Mouse (Mus musculus): ENCODE data around the gene Dock9.
"Not testable (repeated sequence)": the region's sequence is repeated elsewhere in the genome, so short reads cannot be mapped to it uniquely, and the experiment has no call there.

Dock9 gene

GRCm38 (mm10) chr14:121660167-121660894, 137.3 kb downstream of the Dock9 start:
- DNase-seq (ENCODE audit: low spot score in 2 of 2), result no peak

DNA sequence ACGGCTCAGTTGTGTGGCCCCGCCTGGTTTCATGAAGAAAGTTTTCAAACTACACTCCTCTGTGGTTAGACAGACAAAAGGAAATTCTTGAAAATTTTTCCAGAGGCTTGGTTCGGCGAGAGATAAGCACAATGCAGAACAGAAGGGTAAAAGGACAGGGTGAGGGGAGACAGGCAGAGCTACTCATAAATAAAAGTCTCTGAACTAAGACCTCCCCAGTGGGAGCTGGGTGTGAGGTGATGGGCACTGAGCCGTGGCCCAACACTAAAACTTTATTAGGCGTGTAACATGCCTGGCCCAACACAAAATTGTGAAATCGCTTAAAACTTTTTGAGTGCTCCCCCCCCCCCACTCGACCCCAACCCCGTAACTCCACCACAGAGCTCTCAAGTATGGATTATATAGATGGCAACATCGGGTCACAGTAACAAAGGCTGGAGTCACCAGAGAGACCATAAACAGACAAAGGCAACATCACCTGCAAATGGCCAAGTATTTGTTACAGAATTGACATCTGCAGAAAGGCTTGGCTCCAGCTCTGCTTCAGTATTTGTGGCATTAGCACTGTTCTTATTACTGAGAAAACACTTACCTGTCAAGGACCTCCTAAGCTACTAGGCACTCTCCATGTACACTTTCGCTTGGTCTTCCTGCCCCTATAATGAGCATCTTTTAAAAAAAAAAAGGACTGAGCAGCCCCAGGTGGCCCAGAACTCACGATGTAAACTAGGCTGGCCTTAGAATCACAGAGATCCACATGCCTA, 138.4 kb downstream of the Dock9 start:
- no peak for DNase-seq (ENCODE audit: low spot score in 2 of 2)

DNA sequence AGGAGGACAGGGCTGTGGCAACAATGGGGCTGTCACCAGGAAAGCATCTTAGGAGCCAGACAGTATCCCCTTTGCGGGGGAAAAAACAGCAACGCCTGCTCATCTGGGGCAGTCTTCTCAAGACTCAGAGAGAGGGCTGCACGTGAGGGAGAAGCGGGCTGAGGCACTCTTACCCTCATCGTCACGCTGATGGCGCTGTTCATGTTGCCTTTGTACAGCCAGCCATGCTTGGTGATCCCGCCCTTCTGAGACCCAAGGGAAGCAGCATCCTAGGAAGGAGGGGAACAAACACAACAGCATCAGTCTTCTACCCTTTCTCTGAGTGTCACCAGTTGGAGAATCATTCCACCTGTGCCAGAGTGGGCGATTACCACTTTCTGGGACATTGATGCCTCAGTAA, 139.1 kb downstream of the Dock9 start:
- no peak for DNase-seq (ENCODE audit: low spot score in 2 of 2)

- DNase-seq (ENCODE audit: low spot score in 2 of 2), result no peak
These were observed 140.0 kb downstream of the Dock9 start for GRCm38 (mm10) chr14:121657633-121658032.

GRCm38 (mm10) chr14:121656912-121657311, 140.7 kb downstream of the Dock9 start:
- no peak for DNase-seq (ENCODE audit: low spot score in 2 of 2)

- no peak for DNase-seq (ENCODE audit: low spot score in 2 of 2)
These were observed 142.7 kb downstream of the Dock9 start for GRCm38 (mm10) chr14:121654977-121655376.

DNA sequence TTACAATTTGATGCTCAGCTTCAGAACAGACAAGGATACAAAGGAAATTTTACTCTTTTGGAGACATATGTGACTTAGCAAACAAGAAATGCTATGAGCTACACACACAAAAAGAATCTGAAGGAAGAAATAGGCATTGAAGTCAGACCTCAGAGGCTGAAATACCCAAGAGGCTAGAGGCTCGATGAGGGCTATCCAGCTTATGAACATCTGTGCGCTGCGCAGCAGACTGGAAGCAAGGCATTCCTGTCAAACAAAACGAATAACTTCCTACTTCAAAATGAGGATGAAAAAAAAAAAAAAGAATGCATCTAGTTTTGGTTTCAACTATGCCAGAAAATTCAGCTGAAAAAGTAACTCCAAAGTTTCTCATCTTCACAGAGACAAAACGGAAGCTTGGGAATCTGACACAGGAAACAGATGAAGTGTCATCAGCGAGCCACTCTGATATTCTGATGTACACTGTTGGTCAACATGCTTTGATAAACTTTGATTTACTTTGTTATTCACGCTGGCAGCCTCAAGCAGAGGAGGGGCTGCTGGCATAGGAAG, 143.1 kb downstream of the Dock9 start:
- DNase-seq (ENCODE audit: low spot score in 2 of 2), result no peak

DNA sequence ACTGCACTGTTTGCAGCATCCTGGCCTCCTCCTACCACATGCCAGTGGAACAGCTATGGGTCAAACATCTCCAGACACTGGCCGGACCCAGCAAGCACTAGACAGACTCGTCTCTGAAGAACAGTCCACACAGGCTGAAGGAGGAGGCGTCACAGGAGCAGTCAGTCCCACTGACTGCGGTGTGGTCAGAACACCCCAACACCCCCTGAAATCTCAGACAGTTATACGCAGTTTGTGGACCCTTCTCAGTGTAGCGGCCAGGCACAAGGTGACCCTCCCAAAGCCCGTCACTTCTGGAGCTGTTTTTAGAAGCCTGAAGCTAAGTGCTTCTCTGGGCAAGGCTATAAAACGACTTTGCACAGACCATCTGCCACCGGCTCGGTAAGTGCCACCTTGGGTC, 143.9 kb downstream of the Dock9 start:
- DNase-seq (ENCODE audit: low spot score in 2 of 2), result no peak

DNA sequence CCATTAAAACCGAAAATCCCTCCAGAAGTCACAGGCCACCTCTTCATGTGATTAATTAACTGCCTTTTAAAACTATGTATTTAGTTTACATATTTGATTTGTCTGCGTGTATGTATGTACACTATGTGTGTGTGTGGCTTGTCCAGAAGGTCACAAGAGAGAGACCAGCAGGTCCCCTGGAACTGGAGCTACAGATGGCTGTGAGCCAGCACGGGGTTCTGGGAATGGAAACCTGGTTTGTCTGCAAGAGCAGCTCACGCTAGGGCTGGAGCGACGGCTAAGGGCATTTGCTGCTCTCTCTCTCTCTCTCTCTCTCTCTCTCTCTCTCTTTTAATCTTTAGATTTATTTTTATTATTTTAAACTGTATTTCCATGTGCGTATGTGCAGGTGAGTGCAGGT, 144.4 kb downstream of the Dock9 start:
- no peak for DNase-seq (ENCODE audit: low spot score in 2 of 2)

- no peak for DNase-seq (ENCODE audit: low spot score in 2 of 2)
These were observed 149.0 kb downstream of the Dock9 start for GRCm38 (mm10) chr14:121648581-121649060.

GRCm38 (mm10) chr14:121647693-121648092, 149.9 kb downstream of the Dock9 start:
- DNase-seq (ENCODE audit: low spot score in 2 of 2), result no peak

DNA sequence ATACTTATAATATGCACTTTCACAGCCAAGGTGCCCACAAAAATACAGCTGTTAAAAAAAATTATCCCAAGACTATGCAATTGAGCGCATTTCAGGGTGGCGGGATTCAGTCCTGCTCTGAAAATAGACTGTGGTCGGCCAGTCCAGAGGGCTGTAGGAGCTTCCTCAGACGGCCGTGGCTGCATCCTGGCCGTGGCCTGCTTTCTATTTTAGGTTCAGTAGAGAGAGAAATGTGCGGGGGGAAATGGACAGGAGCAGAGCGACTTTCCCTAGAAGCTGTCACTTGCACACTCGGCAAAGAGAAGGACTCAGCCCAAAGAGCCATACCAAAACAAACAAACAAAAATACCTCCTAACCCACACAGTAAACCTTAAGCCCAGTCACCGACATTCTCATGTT, 151.0 kb downstream of the Dock9 start:
- DNase-seq (ENCODE audit: low spot score in 2 of 2), result no peak

DNA sequence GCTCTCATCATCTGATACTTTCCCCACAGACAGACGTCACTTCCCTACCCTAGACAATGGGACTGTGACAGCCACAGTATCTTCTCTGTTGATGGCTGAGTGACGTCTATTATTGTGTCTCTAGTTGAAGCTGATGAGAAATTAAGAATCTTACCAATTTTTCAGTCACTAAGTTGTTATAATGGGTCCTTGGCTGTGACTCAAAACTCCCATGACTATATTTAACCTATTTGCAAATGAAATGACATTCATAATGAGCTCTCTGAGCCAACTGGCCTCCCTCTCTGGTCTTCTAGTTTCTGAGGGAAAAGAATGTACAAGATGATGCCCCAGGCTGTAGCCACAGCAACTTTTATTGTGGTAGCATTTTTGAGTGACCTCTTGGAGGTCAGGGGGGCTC, 153.3 kb downstream of the Dock9 start:
- DNase-seq (ENCODE audit: low spot score in 2 of 2), result no peak

DNA sequence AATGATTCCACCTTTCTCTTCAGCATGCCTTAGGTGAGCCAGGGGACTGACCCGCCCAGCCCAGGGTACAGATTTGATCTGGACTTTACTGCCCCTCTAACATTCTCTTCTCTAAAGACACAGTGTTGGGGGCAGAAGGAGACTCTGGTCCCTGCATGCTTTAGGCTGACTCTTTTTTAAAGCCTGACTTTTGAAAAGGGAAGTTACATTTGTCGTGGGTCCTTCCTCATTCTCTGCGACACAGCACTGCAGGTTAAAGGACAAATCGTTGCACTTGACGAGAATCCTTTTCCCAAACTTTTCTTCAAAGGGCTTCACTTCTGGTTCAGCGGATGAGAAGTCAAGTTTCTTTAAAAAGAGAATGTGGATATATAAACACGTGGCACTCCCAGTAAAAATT, 156.4 kb downstream of the Dock9 start:
- no peak for DNase-seq (ENCODE audit: low spot score in 2 of 2)

GRCm38 (mm10) chr14:121636935-121637510, 160.6 kb downstream of the Dock9 start:
- no peak for DNase-seq (ENCODE audit: low spot score in 2 of 2)

GRCm38 (mm10) chr14:121634736-121635430, 162.8 kb downstream of the Dock9 start:
- no peak for DNase-seq (ENCODE audit: low spot score in 2 of 2)

DNA sequence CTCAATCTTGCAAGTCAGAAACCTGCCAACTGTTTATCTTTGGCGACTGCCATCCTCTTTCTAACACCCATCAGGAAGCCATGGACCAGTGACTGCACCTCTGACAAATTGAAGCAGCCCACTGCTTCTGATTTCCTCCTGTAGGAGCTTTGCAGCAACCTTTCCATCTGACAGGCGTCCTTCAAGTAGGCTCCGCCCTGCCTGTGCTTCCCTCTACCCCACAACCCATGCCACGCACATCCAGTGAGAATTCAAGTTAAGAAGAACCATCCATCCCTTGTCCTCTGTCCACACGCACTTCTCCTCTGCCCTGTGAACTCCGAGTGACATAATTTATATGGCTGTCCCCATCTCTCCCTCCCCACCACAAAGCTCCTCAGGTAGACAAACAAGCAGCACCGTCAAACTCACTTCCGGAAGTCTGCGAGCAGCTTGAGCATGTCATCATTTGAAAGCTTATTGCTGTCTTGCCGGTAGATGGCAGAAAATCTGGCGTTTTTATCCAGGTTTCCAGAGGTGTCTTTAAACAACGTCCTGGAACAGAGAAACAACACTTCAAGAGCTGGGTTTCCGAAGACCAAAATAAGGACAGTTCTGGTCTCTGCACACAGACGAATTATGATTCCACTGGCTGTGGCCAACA, 163.4 kb downstream of the Dock9 start:
- no peak for DNase-seq (ENCODE audit: low spot score in 2 of 2)

DNA sequence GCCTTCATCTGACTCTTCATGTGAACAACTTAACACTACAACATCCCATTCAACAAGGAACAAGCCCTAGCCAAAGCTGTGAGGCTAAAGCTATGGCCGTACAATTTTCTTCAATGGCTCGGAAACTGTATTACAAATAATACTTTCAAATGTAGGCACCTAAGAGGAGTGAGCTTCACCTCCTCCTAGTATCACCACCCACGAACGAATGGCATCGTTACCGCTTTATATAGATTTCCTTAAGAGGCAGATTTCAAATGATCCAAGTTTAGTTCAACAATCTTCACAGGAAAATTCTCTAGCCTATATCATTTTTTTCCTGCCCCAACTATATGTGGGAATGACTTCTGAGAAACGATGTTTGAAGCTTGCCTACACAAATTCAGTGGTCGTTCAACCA, 165.7 kb downstream of the Dock9 start:
- no peak for DNase-seq (ENCODE audit: low spot score in 2 of 2)

DNA sequence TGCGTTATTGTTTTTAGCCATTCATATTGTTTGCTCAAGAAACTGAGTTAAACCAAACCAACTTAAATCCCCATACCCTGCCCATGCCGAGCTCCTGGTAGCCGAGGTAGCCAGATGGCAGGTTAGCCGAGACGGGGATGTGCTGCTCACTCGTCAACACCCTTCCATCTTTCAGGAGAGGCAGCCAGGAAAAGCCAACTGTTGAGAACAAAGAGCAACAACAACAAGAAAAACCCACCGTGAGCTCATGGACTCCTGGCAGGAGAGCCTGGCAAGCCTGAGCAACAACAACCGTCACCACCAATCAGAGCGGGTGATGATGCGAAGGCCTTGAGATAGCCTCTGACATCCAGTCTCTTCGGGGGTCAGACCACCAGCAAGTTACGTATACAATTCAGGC, 170.9 kb downstream of the Dock9 start:
- DNase-seq (ENCODE audit: low spot score in 2 of 2), result no peak

DNA sequence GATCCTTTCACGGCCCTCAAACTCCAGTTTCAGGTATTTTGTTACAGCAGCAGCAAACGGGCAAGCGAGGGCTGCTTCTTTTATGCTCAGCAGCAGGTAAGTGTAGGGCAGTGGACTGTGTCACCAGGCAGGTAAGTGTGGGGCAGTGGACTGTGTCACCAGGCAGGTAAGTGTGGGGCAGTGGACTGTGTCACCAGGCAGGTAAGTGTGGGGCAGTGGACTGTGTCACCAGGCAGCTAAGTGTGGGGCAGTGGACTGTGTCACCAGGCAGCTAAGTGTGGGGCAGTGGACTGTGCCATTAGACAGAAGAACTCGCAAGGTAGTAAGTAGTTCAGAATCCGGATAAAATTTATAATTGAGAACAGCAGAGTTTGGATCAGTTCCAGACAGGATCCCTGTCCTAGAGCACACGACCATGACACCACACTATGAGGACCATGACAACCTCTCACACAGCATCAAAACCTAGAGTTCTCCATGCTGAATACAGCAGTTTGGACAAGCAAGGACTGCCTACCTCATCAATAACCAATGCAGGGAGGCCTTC, 173.6 kb downstream of the Dock9 start:
- DNase-seq (ENCODE audit: low spot score in 2 of 2), result not testable (repeated sequence)

DNA sequence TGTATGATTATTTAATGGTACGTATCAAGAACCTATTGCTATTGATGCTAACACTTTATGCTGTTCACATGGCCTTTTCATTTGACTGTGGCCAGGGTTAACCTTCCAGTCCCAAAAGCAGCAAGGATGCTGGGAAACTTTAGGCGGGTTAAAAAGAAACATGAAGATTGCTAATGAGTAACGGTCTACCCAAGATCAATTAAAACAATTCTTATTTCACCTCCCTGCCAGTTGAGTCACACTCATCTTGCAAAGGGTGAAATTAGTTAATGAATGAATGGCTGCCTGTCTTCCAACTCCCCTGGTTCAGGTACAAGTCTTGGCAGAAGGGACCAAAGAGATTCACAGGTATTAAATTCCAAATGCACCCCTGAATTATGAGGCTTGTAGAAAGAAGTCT, 175.8 kb downstream of the Dock9 start:
- DNase-seq (ENCODE audit: low spot score in 2 of 2), result no peak

Measured in urinary bladder, postnatal 4 days (tissue).